Mouse (Mus musculus) bone marrow, adult 2 months (tissue): Measurements from ENCODE around the gene Ulk4. TPM values are rescaled to one million over a fixed set of nuclear protein-coding genes. Genes with fewer than 3 reads are reported as not detected.

Experiments
- H3K27ac ChIP-seq: fragments of 200-500 bp; 2 replicates; pipeline ENCODE4 v1.5.1; 2012; ENCODE audit warnings: low read depth, mild to moderate bottlenecking, control low read depth, inconsistent platforms, low read length; ENCODE audit not compliant: control insufficient read depth, poor library complexity, insufficient read depth
- H3K4me1 ChIP-seq: fragments of 200-500 bp; 2 replicates; pipeline ENCODE4 v1.6.1; 2011; ENCODE audit warnings: low read length; ENCODE audit not compliant: control insufficient read depth, insufficient read depth
- H3K4me3 ChIP-seq: fragments of 200-500 bp; replicated peaks from 2 replicates; pipeline ENCODE3; 2011; ENCODE audit warnings: mild to moderate bottlenecking, low read depth, low read length, control low read depth; ENCODE audit not compliant: control insufficient read depth
- CTCF ChIP-seq: fragments of 200-500 bp; IDR thresholded peaks from 2 replicates; pipeline ENCODE4 v1.5.1; 2011; ENCODE audit warnings: low read length, control low read depth; ENCODE audit not compliant: control insufficient read depth, insufficient read depth
- POLR2A ChIP-seq: fragments of 200-500 bp; IDR thresholded peaks from 2 replicates; pipeline ENCODE4 v1.6.1; 2011; ENCODE audit warnings: low read depth, mild to moderate bottlenecking, control low read depth, low read length, borderline replicate concordance; ENCODE audit not compliant: control insufficient read depth
- WGBS: fragments of 180-500 bp; shearing (Covaris S2); methylation state at CpG from one replicate; pipeline ENCODE4 v1.1.7; 2018; 5-methylcytosine and 5-hydroxymethylcytosine counted together
- polyA plus RNA-seq: library from polyadenylated mRNA; stranded (reverse); fragments of >200 nt; gene quantifications from 2 replicates; pipeline ENCODE4 v1.2.4, GENCODE M21; 2011; ENCODE audit warnings: low replicate concordance; ENCODE audit not compliant: missing spikeins, insufficient read depth, insufficient read length

Gene Ulk4
- polyA plus RNA-seq, 1 experiment: not detected

- TF ChIP-seq CTCF (no peak), POLR2A (no peak)
- WGBS: 66% methylated on average over 13 of the region's 13 CpGs
Measured at GRCm38 (mm10) chr9:120913152-120913551, 363.8 kb downstream of the Ulk4 start.

GRCm38 (mm10) chr9:120908461-120908860 is 368.5 kb downstream of the Ulk4 start:
- no peaks in the 10 kb centered on the region for H3K4me1 ChIP-seq
- TF ChIP-seq CTCF (no peak), POLR2A (no peak)
- 77% methylated on average over 6 of the region's 6 CpGs for WGBS
- no peak overlapping the region for H3K4me3 ChIP-seq
- no peak overlapping the region for H3K27ac ChIP-seq

More at GRCm38 (mm10) chr9:120913152-120913551, 363.8 kb downstream of the Ulk4 start:
- Histone ChIP-seq H3K4me1 (no peaks in the 10 kb centered on the region), H3K4me3 (no peak overlapping the region), H3K27ac (no peak overlapping the region)

Other genes starting within 250 kb of the Ulk4 start
- gene Trak1, start 20.3 kb upstream of the Ulk4 start, polyA plus RNA-seq: 14.1 and 29.4 TPM in 2 replicates
- not detected in 2 replicates for gene Cck, start 218.5 kb upstream of the Ulk4 start, polyA plus RNA-seq